Mouse (Mus musculus) heart, embryonic 13.5 days (tissue): ENCODE data around the gene Mgst1. TPM values are rescaled to one million over a fixed set of nuclear protein-coding genes. Genes with fewer than 3 reads are reported as not detected.

Experiments
- ATAC-seq: fragments of 200-750 bp; cut with Nextera tagmentation; 2 replicates; pipeline ENCODE4 v1.8.0; 2017; ENCODE audit warnings: moderate TSS enrichment; ENCODE audit not compliant: insufficient number of reproducible peaks, low FRiP score, low TSS enrichment; ENCODE audit errors: extremely low read depth
- H3K27ac ChIP-seq: fragments of 300-500 bp; sonication (generic); replicated peaks from 2 replicates; pipeline ENCODE4 v1.5.1; 2015; ENCODE audit warnings: moderate library complexity, mild to moderate bottlenecking, inconsistent platforms
- H3K27me3 ChIP-seq: fragments of 300-500 bp; sonication (generic); replicated peaks from 2 replicates; pipeline ENCODE4 v1.6.1; 2015; ENCODE audit warnings: mild to moderate bottlenecking, inconsistent platforms
- H3K36me3 ChIP-seq: fragments of 300-500 bp; sonication (generic); 2 replicates; pipeline ENCODE4 v1.6.1; 2015; ENCODE audit warnings: mild to moderate bottlenecking, inconsistent platforms
- H3K4me1 ChIP-seq: fragments of 300-500 bp; sonication (generic); 2 replicates; pipeline ENCODE4 v1.6.1; 2015; ENCODE audit warnings: inconsistent platforms
- H3K4me2 ChIP-seq: fragments of 300-500 bp; sonication (generic); 2 replicates; pipeline ENCODE4 v1.6.1; 2015; ENCODE audit warnings: inconsistent platforms, mild to moderate bottlenecking, moderate library complexity
- H3K4me3 ChIP-seq: fragments of 300-500 bp; sonication (generic); 2 replicates; pipeline ENCODE4 v1.5.1; 2015; ENCODE audit warnings: moderate library complexity, mild to moderate bottlenecking, inconsistent platforms
- H3K9ac ChIP-seq: fragments of 300-500 bp; sonication (generic); 2 replicates; pipeline ENCODE4 v1.6.1; 2015; ENCODE audit warnings: inconsistent platforms, mild to moderate bottlenecking, moderate library complexity
- H3K9me3 ChIP-seq: fragments of 300-500 bp; sonication (generic); 2 replicates; pipeline ENCODE4 v1.6.1; 2016; ENCODE audit warnings: inconsistent platforms
- WGBS: fragments of 180-500 bp; shearing (Covaris S2); methylation state at CpG from one replicate; pipeline ENCODE4 v1.1.7; 2015; ENCODE audit warnings: mixed read lengths; 5-methylcytosine and 5-hydroxymethylcytosine counted together
- polyA plus RNA-seq: library from polyadenylated mRNA; unstranded; fragments of >200 nt; fragmentation: Nextera tagmentation; extraction: Ambion mirVana; gene quantifications from 2 replicates; pipeline ENCODE4 v1.2.1, GENCODE M21; 2015

Mgst1 gene
- polyA plus RNA-seq = 103 and 121 TPM in 2 replicates

GRCm38 (mm10) chr6:138139930-138140329, at the start of gene Mgst1:
Mgst1 (plus strand) TSS chr6:138140316.
- 5% methylated on average over 5 of the region's 5 CpGs for WGBS
- H3K4me2 ChIP-seq = peak within 1 kb of the TSS; percentile 82
- H3K36me3 ChIP-seq = no peaks in the 10 kb centered on the region
- H3K27ac ChIP-seq = peak within 1 kb of the TSS; percentile 78
- ATAC-seq = no peak
- no peaks in the 10 kb centered on the region for H3K27me3 ChIP-seq
- H3K9ac ChIP-seq = peak within 1 kb of the TSS; percentile 83
- H3K4me3 ChIP-seq = peak within 1 kb of the TSS; percentile 66
- H3K9me3 ChIP-seq = no peaks in the 10 kb centered on the region
- peaks cover 28% of the 10 kb centered on the region for H3K4me1 ChIP-seq

- WGBS = 72% methylated on average over 7 of the region's 7 CpGs
- Histone ChIP-seq H3K4me1 (peaks cover 6% of the 10 kb centered on the region; the same call in 1 of the 2 replicates), H3K4me2 (no peak overlapping the region), H3K9ac (no peak overlapping the region), H3K27me3 (no peaks in the 10 kb centered on the region), H3K4me3 (no peak overlapping the region), H3K27ac (no peak overlapping the region), H3K36me3 (no peaks in the 10 kb centered on the region), H3K9me3 (no peaks in the 10 kb centered on the region)
- ATAC-seq = no peak
Measured at GRCm38 (mm10) chr6:138092432-138092831, 47.7 kb upstream of the Mgst1 start.

- Histone ChIP-seq H3K36me3 (no peaks in the 10 kb centered on the region), H3K9ac (no peak overlapping the region), H3K4me2 (no peak overlapping the region), H3K27me3 (no peaks in the 10 kb centered on the region), H3K9me3 (no peaks in the 10 kb centered on the region), H3K4me3 (no peak overlapping the region), H3K27ac (no peak overlapping the region), H3K4me1 (no peaks in the 10 kb centered on the region)
- 84% methylated on average over 3 of the region's 3 CpGs for WGBS
- no peak for ATAC-seq
Measured at GRCm38 (mm10) chr6:138095060-138095459, 45.1 kb upstream of the Mgst1 start.

GRCm38 (mm10) chr6:138099646-138100045, 40.5 kb upstream of the Mgst1 start:
- Histone ChIP-seq H3K4me3 (no peak overlapping the region), H3K27ac (no peak overlapping the region), H3K9ac (no peak overlapping the region), H3K27me3 (no peaks in the 10 kb centered on the region), H3K36me3 (no peaks in the 10 kb centered on the region), H3K9me3 (no peaks in the 10 kb centered on the region), H3K4me2 (no peak overlapping the region), H3K4me1 (no peaks in the 10 kb centered on the region)
- ATAC-seq = no peak
- WGBS = 67% methylated on average over 3 of the region's 3 CpGs

GRCm38 (mm10) chr6:138101843-138102242, 38.3 kb upstream of the Mgst1 start:
- H3K27ac ChIP-seq = no peak overlapping the region
- H3K27me3 ChIP-seq = no peaks in the 10 kb centered on the region
- H3K4me1 ChIP-seq = no peaks in the 10 kb centered on the region
- H3K9ac ChIP-seq = no peak overlapping the region
- H3K4me2 ChIP-seq = no peak overlapping the region
- no peaks in the 10 kb centered on the region for H3K36me3 ChIP-seq
- ATAC-seq = no peak
- H3K4me3 ChIP-seq = no peak overlapping the region
- no peaks in the 10 kb centered on the region for H3K9me3 ChIP-seq
- WGBS = 86% methylated on average over 4 of the region's 4 CpGs

- H3K4me3 ChIP-seq = no peak overlapping the region
- no peaks in the 10 kb centered on the region for H3K27me3 ChIP-seq
- H3K36me3 ChIP-seq = no peaks in the 10 kb centered on the region
- no peak overlapping the region for H3K4me2 ChIP-seq
- H3K9me3 ChIP-seq = no peaks in the 10 kb centered on the region
- H3K27ac ChIP-seq = no peak overlapping the region
- H3K4me1 ChIP-seq = no peaks in the 10 kb centered on the region
- no peak overlapping the region for H3K9ac ChIP-seq
- WGBS = 61% methylated on average over 7 of the region's 7 CpGs
- no peak for ATAC-seq
Measured at GRCm38 (mm10) chr6:138102940-138103339, 37.2 kb upstream of the Mgst1 start.

- H3K27me3 ChIP-seq = no peaks in the 10 kb centered on the region
- H3K4me3 ChIP-seq = no peak overlapping the region
- H3K9ac ChIP-seq = no peak overlapping the region
- no peak for ATAC-seq
- no peaks in the 10 kb centered on the region for H3K36me3 ChIP-seq
- H3K4me1 ChIP-seq = no peaks in the 10 kb centered on the region
- no peak overlapping the region for H3K4me2 ChIP-seq
- no peak overlapping the region for H3K27ac ChIP-seq
- no peaks in the 10 kb centered on the region for H3K9me3 ChIP-seq
Measured at GRCm38 (mm10) chr6:138104559-138104958, 35.6 kb upstream of the Mgst1 start.

- H3K4me1 ChIP-seq = no peaks in the 10 kb centered on the region
- H3K9me3 ChIP-seq = no peaks in the 10 kb centered on the region
- no peaks in the 10 kb centered on the region for H3K36me3 ChIP-seq
- ATAC-seq = no peak
- WGBS = 64% methylated on average over 3 of the region's 3 CpGs
- H3K9ac ChIP-seq = no peak overlapping the region
- H3K27me3 ChIP-seq = no peaks in the 10 kb centered on the region
- no peak overlapping the region for H3K27ac ChIP-seq
- H3K4me3 ChIP-seq = no peak overlapping the region
- no peak overlapping the region for H3K4me2 ChIP-seq
Measured at GRCm38 (mm10) chr6:138117496-138117895, 22.6 kb upstream of the Mgst1 start.

- ATAC-seq = no peak
- Histone ChIP-seq H3K4me2 (no peak overlapping the region), H3K27ac (no peak overlapping the region), H3K9me3 (no peaks in the 10 kb centered on the region; the same call in 1 of the 2 replicates), H3K36me3 (no peaks in the 10 kb centered on the region), H3K27me3 (no peaks in the 10 kb centered on the region), H3K4me3 (no peak overlapping the region), H3K9ac (no peak overlapping the region), H3K4me1 (peaks cover 4% of the 10 kb centered on the region; the same call in 1 of the 2 replicates)
- 60% methylated on average over 10 of the region's 10 CpGs for WGBS
Measured at GRCm38 (mm10) chr6:138128392-138129335, 11.5 kb upstream of the Mgst1 start.

- Histone ChIP-seq H3K27ac (no peak overlapping the region), H3K4me1 (peaks cover 4% of the 10 kb centered on the region; the same call in 1 of the 2 replicates), H3K9me3 (no peaks in the 10 kb centered on the region; the same call in 1 of the 2 replicates), H3K9ac (no peak overlapping the region), H3K36me3 (no peaks in the 10 kb centered on the region), H3K4me2 (no peak overlapping the region), H3K4me3 (no peak overlapping the region), H3K27me3 (no peaks in the 10 kb centered on the region)
- 74% methylated on average over 3 of the region's 3 CpGs for WGBS
- no peak for ATAC-seq
Measured at GRCm38 (mm10) chr6:138130541-138130940, 9.6 kb upstream of the Mgst1 start.

GRCm38 (mm10) chr6:138140336-138140735, 220 bp downstream of the Mgst1 start:
- H3K27me3 ChIP-seq = no peaks in the 10 kb centered on the region
- H3K9me3 ChIP-seq = no peaks in the 10 kb centered on the region
- peak overlapping the region; percentile 78 for H3K27ac ChIP-seq
- no peaks in the 10 kb centered on the region for H3K36me3 ChIP-seq
- ATAC-seq = peak; percentile 31; the same call in 1 of the 2 replicates
- H3K4me3 ChIP-seq = peak overlapping the region; percentile 66
- WGBS = under 1% methylated on average over 16 of the region's 16 CpGs
- peaks cover 28% of the 10 kb centered on the region for H3K4me1 ChIP-seq
- H3K4me2 ChIP-seq = peak overlapping the region; percentile 82
- peak overlapping the region; percentile 83 for H3K9ac ChIP-seq
